Mouse (Mus musculus) liver, embryonic 14.5 days (tissue): ENCODE measurements at regions not wholly inside any gene's neighbourhood (a gene's known extent, or its start where the extent isn't known, plus 50 kb on each side); places are given as distances from the start of the nearest gene placed in this dataset.

Experiments
- ATAC-seq: fragments of 200-750 bp; cut with Nextera tagmentation; 2 replicates; pipeline ENCODE4 v1.8.0; 2017; ENCODE audit warnings: moderate number of reproducible peaks, mild to moderate bottlenecking, moderate library complexity; ENCODE audit not compliant: insufficient read depth
- DNase-seq, 3 experiments: peaks; one replicate each; pipeline ENCODE4 v3.0.0-alpha.2; 2012 to 2013; ENCODE audit warnings: low read depth in 3 of 3, low spot score in 3 of 3
- H3K27ac ChIP-seq: fragments of 300-500 bp; sonication (generic); 2 replicates; pipeline ENCODE4 v1.5.1; 2014; ENCODE audit warnings: moderate library complexity, mild to moderate bottlenecking, control low read depth, inconsistent platforms
- H3K27me3 ChIP-seq: fragments of 300-500 bp; sonication (generic); 2 replicates; pipeline ENCODE4 v1.6.1; 2014; ENCODE audit warnings: mild to moderate bottlenecking, low read length, moderate library complexity; ENCODE audit not compliant: control insufficient read depth, insufficient read depth
- H3K36me3 ChIP-seq: fragments of 300-500 bp; sonication (generic); replicated peaks from 2 replicates; pipeline ENCODE4 v1.6.1; 2014; ENCODE audit warnings: low read depth; ENCODE audit not compliant: control insufficient read depth, insufficient read depth
- H3K4me1 ChIP-seq, 2 experiments: fragments of 200-500 bp in 1 of 2; fragments of 300-500 bp in 1 of 2; sonication (generic) in 1 of 2; replicated peaks; 2 replicates each; pipeline ENCODE4 v1.6.1; 2012 to 2014; ENCODE audit warnings: antibody characterized with exemption in 1 of 2, inconsistent platforms in 1 of 2, low read length in 1 of 2; ENCODE audit not compliant: control insufficient read depth in 2 of 2, insufficient read depth in 2 of 2
- H3K4me2 ChIP-seq: fragments of 300-500 bp; sonication (generic); 2 replicates; pipeline ENCODE4 v1.6.1; 2014; ENCODE audit warnings: low read depth, mild to moderate bottlenecking, control low read depth, moderate library complexity
- H3K4me3 ChIP-seq, 2 experiments: fragments of 200-500 bp in 1 of 2; fragments of 300-500 bp in 1 of 2; sonication (generic) in 1 of 2; 2 replicates each; pipeline ENCODE4 v1.5.1; 2012 to 2014; ENCODE audit warnings: low read depth in 2 of 2, low read length in 2 of 2, mild to moderate bottlenecking in 2 of 2, control low read depth in 1 of 2, inconsistent platforms in 1 of 2, moderate library complexity in 1 of 2; ENCODE audit not compliant: insufficient read depth in 1 of 2
- H3K9ac ChIP-seq: fragments of 300-500 bp; sonication (generic); replicated peaks from 2 replicates; pipeline ENCODE4 v1.6.1; 2014; ENCODE audit warnings: mild to moderate bottlenecking, control low read depth, moderate library complexity
- H3K9me3 ChIP-seq: fragments of 300-500 bp; sonication (generic); 2 replicates; pipeline ENCODE4 v1.6.1; 2016; ENCODE audit warnings: low read length, mixed read lengths; ENCODE audit not compliant: control insufficient read depth
- CTCF ChIP-seq: IDR thresholded peaks from 2 replicates; pipeline ENCODE4 v1.5.1; 2016; ENCODE audit warnings: antibody characterized with exemption, low read depth, control low read depth
- EP300 ChIP-seq: IDR thresholded peaks from 2 replicates; pipeline ENCODE4 v1.6.1; 2016; ENCODE audit warnings: antibody characterized with exemption, low read depth
- WGBS: fragments of 180-500 bp; shearing (Covaris S2); extraction: QIAGEN DNeasy Blood & Tissue Kit; methylation state at CpG from one replicate; pipeline ENCODE4 v1.1.7; 2014; ENCODE audit not compliant: insufficient replicate concordance; 5-methylcytosine and 5-hydroxymethylcytosine counted together

DNA sequence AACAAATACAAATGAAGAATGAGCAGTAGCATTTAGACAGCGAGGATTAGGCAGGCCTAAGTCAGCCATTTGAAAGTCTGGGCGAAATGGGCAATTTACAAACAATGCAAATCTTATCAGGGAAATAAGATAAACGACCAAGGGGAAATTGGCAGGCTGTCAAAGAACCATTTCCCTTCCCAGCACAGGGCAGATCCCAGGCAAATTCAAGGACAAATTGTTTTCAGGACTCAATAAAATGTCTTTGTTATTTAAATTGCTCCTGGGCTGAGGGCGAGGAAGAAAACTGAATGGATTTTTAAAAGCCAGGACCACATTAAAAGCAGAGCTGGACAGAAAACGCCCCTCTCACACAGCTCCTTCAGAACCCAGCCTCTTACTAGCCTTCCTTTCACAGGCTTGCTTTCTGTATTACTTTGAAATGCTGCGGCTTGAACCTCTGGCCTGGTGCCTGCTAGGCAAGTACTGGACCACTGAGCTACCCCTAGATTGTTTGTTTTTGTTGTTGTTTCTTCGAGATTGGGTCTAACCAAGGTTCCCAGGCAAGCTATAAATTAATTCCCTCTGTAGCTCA is 221.4 kb downstream of the Pmp22 start:
- ATAC-seq = no peak
- 36% methylated on average over 7 of the region's 7 CpGs for WGBS
- Histone ChIP-seq H3K27me3 (no peaks in the 10 kb centered on the region), H3K9ac (no peak overlapping the region), H3K4me3 (no peak overlapping the region), H3K36me3 (no peaks in the 10 kb centered on the region), H3K4me1 (peaks cover 12 to 17% of the 10 kb centered on the region in 2 experiments; a peak in 3 of 4 replicates), H3K9me3 (no peaks in the 10 kb centered on the region), H3K27ac (no peak overlapping the region), H3K4me2 (no peak overlapping the region)
- no peak for DNase-seq
- no peak for TF ChIP-seq CTCF
- TF ChIP-seq EP300 = no peak

DNA sequence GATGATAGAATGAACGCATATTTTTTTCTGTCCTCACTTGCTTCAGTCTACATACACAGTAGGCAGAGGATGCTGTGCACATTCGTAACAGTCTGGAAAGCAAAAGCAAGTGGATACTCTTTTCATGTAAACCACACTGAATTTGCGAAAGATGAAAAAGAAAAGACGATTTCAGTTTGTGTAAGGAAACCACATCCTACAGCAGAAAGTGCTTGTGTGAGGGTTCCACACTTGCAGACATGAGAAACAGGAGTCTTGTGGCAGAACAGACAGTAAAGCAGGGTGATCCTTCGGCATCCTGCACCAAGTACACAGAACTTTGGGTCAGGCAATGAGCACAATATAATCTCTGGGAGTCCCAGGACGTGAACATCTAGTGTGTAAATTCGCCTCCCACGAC is 223.2 kb downstream of the Pmp22 start:
- peaks cover 12 to 17% of the 10 kb centered on the region in 2 experiments; a peak in 3 of 4 replicates for H3K4me1 ChIP-seq

GRCm38 (mm10) chr11:63352990-63353389 is 224.2 kb downstream of the Pmp22 start:
- H3K4me2 ChIP-seq = peak overlapping the region; percentile 24
- WGBS = 18% methylated on average over 3 of the region's 3 CpGs
- H3K36me3 ChIP-seq = no peaks in the 10 kb centered on the region

More for the DNA sequence above, 223.2 kb downstream of the Pmp22 start:
- no peak overlapping the region for H3K4me2 ChIP-seq
- H3K27me3 ChIP-seq = no peaks in the 10 kb centered on the region
- no peaks in the 10 kb centered on the region for H3K36me3 ChIP-seq
- no peak for DNase-seq
- TF ChIP-seq CTCF (no peak), EP300 (no peak)
- H3K4me3 ChIP-seq = no peak overlapping the region
- H3K27ac ChIP-seq = no peak overlapping the region
- no peak overlapping the region for H3K9ac ChIP-seq
- ATAC-seq = no peak
- WGBS = 73% methylated on average over 8 of the region's 8 CpGs
- no peaks in the 10 kb centered on the region for H3K9me3 ChIP-seq

GRCm38 (mm10) chr11:63353671-63354070 is 224.9 kb downstream of the Pmp22 start:
- H3K4me2 ChIP-seq = no peak overlapping the region
- H3K9me3 ChIP-seq = no peaks in the 10 kb centered on the region
- ATAC-seq (no peak), DNase-seq (no peak)
- 70% methylated on average over 8 of the region's 8 CpGs for WGBS
- H3K4me1 ChIP-seq = peaks cover 12 to 17% of the 10 kb centered on the region in 2 experiments; a peak in 3 of 4 replicates
- no peak overlapping the region for H3K4me3 ChIP-seq
- no peaks in the 10 kb centered on the region for H3K27me3 ChIP-seq
- TF ChIP-seq CTCF (no peak), EP300 (no peak)
- no peak overlapping the region for H3K9ac ChIP-seq
- H3K27ac ChIP-seq = no peak overlapping the region
- no peaks in the 10 kb centered on the region for H3K36me3 ChIP-seq

More at GRCm38 (mm10) chr11:63352990-63353389, 224.2 kb downstream of the Pmp22 start:
- Histone ChIP-seq H3K27me3 (no peaks in the 10 kb centered on the region), H3K9me3 (no peaks in the 10 kb centered on the region), H3K4me1 (peaks cover 12 to 17% of the 10 kb centered on the region in 2 experiments; a peak in 3 of 4 replicates), H3K4me3 (no peak overlapping the region), H3K27ac (no peak overlapping the region), H3K9ac (no peak overlapping the region)
- peak; percentile 86 for ATAC-seq
- DNase-seq = peak; percentile 14 to 18 (median 16)
- TF ChIP-seq EP300 (peak; percentile 67; the same call in 1 of the 2 replicates), CTCF (no peak)

GRCm38 (mm10) chr11:63357772-63358344 is 229.1 kb downstream of the Pmp22 start:
- Histone ChIP-seq H3K4me2 (no peak overlapping the region), H3K9ac (no peak overlapping the region), H3K27ac (no peak overlapping the region), H3K9me3 (no peaks in the 10 kb centered on the region), H3K36me3 (no peaks in the 10 kb centered on the region), H3K4me1 (peaks cover 9 to 10% of the 10 kb centered on the region in 2 experiments; a peak in 3 of 4 replicates), H3K27me3 (no peaks in the 10 kb centered on the region), H3K4me3 (no peak overlapping the region)
- DNase-seq (no peak), ATAC-seq (no peak)
- 63% methylated on average over 10 of the region's 10 CpGs for WGBS
- no peak for TF ChIP-seq EP300
- TF ChIP-seq CTCF = no peak
